Mouse (Mus musculus) neural tube, embryonic 14.5 days (tissue): Measurements from ENCODE around the gene Aqp5. TPM values are rescaled to one million over a fixed set of nuclear protein-coding genes. Genes with fewer than 3 reads are reported as not detected.

Experiments
- ATAC-seq: fragments of 200-750 bp; cut with Nextera tagmentation; 2 replicates; pipeline ENCODE4 v1.8.0; 2017; ENCODE audit warnings: low read depth, mild to moderate bottlenecking, moderate TSS enrichment, moderate library complexity
- H3K27ac ChIP-seq: fragments of 300-500 bp; sonication (generic); 2 replicates; pipeline ENCODE4 v1.5.1; 2014; ENCODE audit warnings: low read depth, mild to moderate bottlenecking, control low read depth, low read length, moderate library complexity, mixed read lengths
- H3K27me3 ChIP-seq: fragments of 300-500 bp; sonication (generic); 2 replicates; pipeline ENCODE4 v1.6.1; 2014; ENCODE audit warnings: low read length; ENCODE audit not compliant: control insufficient read depth, insufficient read depth
- H3K36me3 ChIP-seq: fragments of 300-500 bp; sonication (generic); 2 replicates; pipeline ENCODE4 v1.6.1; 2014; ENCODE audit warnings: low read length, mixed read lengths; ENCODE audit not compliant: control insufficient read depth, insufficient read depth
- H3K4me1 ChIP-seq: fragments of 300-500 bp; sonication (generic); 2 replicates; pipeline ENCODE4 v1.6.1; 2014; ENCODE audit warnings: low read length; ENCODE audit not compliant: control insufficient read depth, insufficient read depth
- H3K4me2 ChIP-seq: fragments of 300-500 bp; sonication (generic); 2 replicates; pipeline ENCODE4 v1.6.1; 2014; ENCODE audit warnings: mild to moderate bottlenecking, low read depth, low read length, control low read depth
- H3K4me3 ChIP-seq: fragments of 300-500 bp; sonication (generic); 2 replicates; pipeline ENCODE4 v1.5.1; 2014; ENCODE audit warnings: low read depth, low read length, control low read depth, mixed read lengths
- H3K9ac ChIP-seq: fragments of 300-500 bp; sonication (generic); replicated peaks from 2 replicates; pipeline ENCODE4 v1.6.1; 2014; ENCODE audit warnings: low read depth, mild to moderate bottlenecking, control low read depth, low read length, mixed read lengths
- H3K9me3 ChIP-seq: fragments of 300-500 bp; sonication (generic); 2 replicates; pipeline ENCODE4 v1.6.1; 2016; ENCODE audit warnings: low read length; ENCODE audit not compliant: control insufficient read depth
- WGBS: fragments of 180-500 bp; shearing (Covaris S2); extraction: QIAGEN DNeasy Blood & Tissue Kit; methylation state at CpG from one replicate; pipeline ENCODE4 v1.1.7; 2014; 5-methylcytosine and 5-hydroxymethylcytosine counted together
- polyA plus RNA-seq: library from polyadenylated mRNA; unstranded; fragments of >200 nt; fragmentation: Nextera tagmentation; extraction: Ambion mirVana; gene quantifications from 2 replicates; pipeline ENCODE4 v1.2.1, GENCODE M21; 2014

Gene Aqp5
- polyA plus RNA-seq, 1 experiment from 2014 or later: 1.4 TPM

DNA sequence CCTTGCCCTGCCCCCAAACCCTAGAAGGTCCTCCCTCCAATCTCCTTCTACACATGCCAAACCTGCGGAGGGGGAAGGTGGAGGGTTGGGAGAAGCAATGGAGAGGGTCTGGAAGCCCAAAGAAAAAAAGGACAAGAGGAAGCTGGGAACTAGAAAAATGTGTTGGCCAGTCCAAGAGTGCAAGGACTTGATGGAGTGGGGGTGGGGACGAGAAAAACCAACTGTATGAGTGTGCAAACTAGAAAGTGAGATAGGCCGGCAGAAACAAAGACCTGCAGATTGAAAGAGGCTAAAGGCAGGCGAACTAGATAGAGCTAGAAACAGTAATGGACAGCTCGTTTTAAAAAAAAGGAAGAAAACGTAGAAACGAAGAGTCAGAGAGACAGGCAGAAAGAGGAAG lies 878 bp upstream of the Aqp5 start:
- H3K36me3 ChIP-seq: no peaks in the 10 kb centered on the region
- no peaks in the 10 kb centered on the region for H3K9me3 ChIP-seq
- WGBS: 22% methylated on average over 7 of the region's 7 CpGs
- no peak overlapping the region for H3K9ac ChIP-seq
- no peak overlapping the region for H3K27ac ChIP-seq
- no peak overlapping the region for H3K4me3 ChIP-seq
- no peak for ATAC-seq
- H3K4me1 ChIP-seq: peaks cover 3% of the 10 kb centered on the region; the same call in 1 of the 2 replicates
- H3K4me2 ChIP-seq: no peak overlapping the region
- peaks cover 45% of the 10 kb centered on the region for H3K27me3 ChIP-seq

- Histone ChIP-seq H3K9ac (no peak overlapping the region), H3K36me3 (no peaks in the 10 kb centered on the region), H3K27ac (no peak overlapping the region), H3K27me3 (peaks cover 37% of the 10 kb centered on the region), H3K4me2 (no peak overlapping the region), H3K4me3 (no peak overlapping the region), H3K9me3 (no peaks in the 10 kb centered on the region), H3K4me1 (0 out of 2 replicates have a peak, but pooled peaks cover 3% of the 10 kb centered on the region)
- 59% methylated on average over 8 of the region's 8 CpGs for WGBS
- no peak for ATAC-seq
These were observed 1.6 kb downstream of the Aqp5 start for GRCm38 (mm10) chr15:99592177-99592576.

GRCm38 (mm10) chr15:99592877-99593276 lies 2.3 kb downstream of the Aqp5 start:
- Histone ChIP-seq H3K4me2 (no peak overlapping the region), H3K27me3 (peaks cover 36% of the 10 kb centered on the region), H3K27ac (no peak overlapping the region), H3K4me1 (0 out of 2 replicates have a peak, but pooled peaks cover 4% of the 10 kb centered on the region), H3K36me3 (no peaks in the 10 kb centered on the region), H3K9ac (no peak overlapping the region), H3K4me3 (no peak overlapping the region), H3K9me3 (no peaks in the 10 kb centered on the region)
- no peak for ATAC-seq
- WGBS: 81% methylated on average over 5 of the region's 5 CpGs

- no peak overlapping the region for H3K27ac ChIP-seq
- no peak overlapping the region for H3K9ac ChIP-seq
- no peaks in the 10 kb centered on the region for H3K36me3 ChIP-seq
- H3K9me3 ChIP-seq: no peaks in the 10 kb centered on the region
- no peak overlapping the region for H3K4me3 ChIP-seq
- 0 out of 2 replicates have a peak, but pooled peaks cover 4% of the 10 kb centered on the region for H3K4me1 ChIP-seq
- 84% methylated on average over 10 of the region's 10 CpGs for WGBS
- no peak for ATAC-seq
- peaks cover 22% of the 10 kb centered on the region for H3K27me3 ChIP-seq
- H3K4me2 ChIP-seq: no peak overlapping the region
These were observed 4.4 kb downstream of the Aqp5 start for GRCm38 (mm10) chr15:99594951-99595350.

DNA sequence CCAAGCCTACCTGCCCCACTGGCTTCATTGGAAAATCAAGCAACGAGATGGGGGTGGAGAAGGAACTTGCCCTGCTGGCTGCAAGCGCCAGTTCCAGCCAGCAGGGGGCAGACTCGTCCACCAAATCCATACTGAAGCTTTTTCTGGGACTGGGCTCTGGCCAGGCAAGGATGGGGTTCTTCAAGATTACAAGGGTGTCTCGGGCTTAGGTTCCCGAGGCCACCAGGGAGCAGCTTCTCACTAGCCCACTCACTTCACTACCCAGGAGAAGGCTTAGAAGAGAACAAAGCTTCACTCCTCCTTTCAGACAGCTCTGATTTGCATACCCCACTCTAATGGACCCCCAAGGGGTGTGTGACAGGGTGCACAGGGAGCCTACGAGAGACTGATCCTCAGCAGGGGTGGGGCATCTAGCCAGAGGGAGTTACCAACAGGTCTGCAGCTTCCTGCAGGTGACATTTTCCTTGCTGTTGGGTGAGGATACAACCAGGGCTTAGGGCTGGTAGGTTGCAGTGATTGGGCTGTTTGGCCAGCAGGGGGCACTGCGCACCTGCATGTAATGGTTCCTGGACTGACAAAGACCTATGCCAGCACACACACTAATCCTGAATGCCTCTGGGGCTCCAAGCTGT lies 5.6 kb downstream of the Aqp5 start:
- ATAC-seq: peak; percentile 86
- 1% methylated on average over 7 of the region's 7 CpGs for WGBS
- H3K4me3 ChIP-seq: no peak overlapping the region
- H3K27ac ChIP-seq: no peak overlapping the region; the same call in 1 of the 2 replicates
- H3K9ac ChIP-seq: peak overlapping the region; percentile 25; the same call in 1 of the 2 replicates
- H3K4me2 ChIP-seq: no peak overlapping the region
- peaks cover 15% of the 10 kb centered on the region for H3K27me3 ChIP-seq
- 0 out of 2 replicates have a peak, but pooled peaks cover 2% of the 10 kb centered on the region for H3K4me1 ChIP-seq
- H3K9me3 ChIP-seq: no peaks in the 10 kb centered on the region
- no peaks in the 10 kb centered on the region for H3K36me3 ChIP-seq

- no peaks in the 10 kb centered on the region for H3K36me3 ChIP-seq
- 69% methylated on average over 7 of the region's 7 CpGs for WGBS
- H3K9ac ChIP-seq: no peak overlapping the region
- H3K4me2 ChIP-seq: no peak overlapping the region
- peaks cover 12% of the 10 kb centered on the region for H3K27me3 ChIP-seq
- ATAC-seq: no peak
- H3K4me1 ChIP-seq: 0 out of 2 replicates have a peak, but pooled peaks cover 2% of the 10 kb centered on the region
- H3K27ac ChIP-seq: peak overlapping the region; percentile 23; the same call in 1 of the 2 replicates
- H3K4me3 ChIP-seq: no peak overlapping the region
- no peaks in the 10 kb centered on the region for H3K9me3 ChIP-seq
These were observed 6.3 kb downstream of the Aqp5 start for GRCm38 (mm10) chr15:99596841-99597240.

DNA sequence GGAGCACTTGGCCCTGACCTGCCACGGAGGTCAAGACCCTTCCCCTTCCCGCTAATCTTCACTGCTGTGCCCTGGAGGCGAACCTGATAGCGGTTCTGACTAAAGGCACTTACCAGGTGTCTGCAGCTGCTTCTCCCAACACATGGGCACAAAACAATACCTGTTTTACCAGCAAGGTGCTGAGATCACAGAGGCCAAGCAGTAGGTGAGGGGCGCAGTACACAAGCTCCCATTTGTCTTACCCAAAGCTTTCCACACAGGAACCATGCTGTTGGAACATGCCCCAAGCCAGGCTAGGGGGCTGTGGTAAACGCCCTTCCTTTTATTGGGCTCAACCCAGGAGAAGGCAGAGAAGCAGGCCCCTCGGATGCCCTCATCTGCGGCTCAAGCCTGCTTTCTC lies 7.0 kb downstream of the Aqp5 start:
- H3K36me3 ChIP-seq: no peaks in the 10 kb centered on the region
- 63% methylated on average over 8 of the region's 8 CpGs for WGBS
- no peak overlapping the region for H3K27ac ChIP-seq
- ATAC-seq: no peak
- H3K9ac ChIP-seq: no peak overlapping the region
- no peaks in the 10 kb centered on the region for H3K9me3 ChIP-seq
- H3K4me3 ChIP-seq: no peak overlapping the region
- H3K4me2 ChIP-seq: no peak overlapping the region
- peaks cover 12% of the 10 kb centered on the region for H3K27me3 ChIP-seq
- 0 out of 2 replicates have a peak, but pooled peaks cover 2% of the 10 kb centered on the region for H3K4me1 ChIP-seq

- Histone ChIP-seq H3K9me3 (no peaks in the 10 kb centered on the region), H3K36me3 (no peaks in the 10 kb centered on the region), H3K4me2 (no peak overlapping the region), H3K4me1 (0 out of 2 replicates have a peak, but pooled peaks cover 2% of the 10 kb centered on the region), H3K27me3 (peaks cover 4% of the 10 kb centered on the region), H3K4me3 (no peak overlapping the region), H3K9ac (no peak overlapping the region), H3K27ac (peak overlapping the region; percentile 10; the same call in 1 of the 2 replicates)
- WGBS: 37% methylated on average over 17 of the region's 17 CpGs
- ATAC-seq: no peak
These were observed 8.9 kb downstream of the Aqp5 start for GRCm38 (mm10) chr15:99599245-99600070.
